Mouse (Mus musculus) megakaryocyte-erythroid progenitor cell, adult 5 weeks (primary cell): ENCODE measurements around the gene Psmd4. TPM values are rescaled to one million over a fixed set of nuclear protein-coding genes. Genes with fewer than 3 reads are reported as not detected.

Source experiments
- polyA plus RNA-seq: library from polyadenylated mRNA; stranded (reverse); fragments of >175 nt; gene quantifications from 2 replicates; pipeline ENCODE4 v1.2.3, GENCODE M21; 2012

Gene Psmd4
- 95.3 and 114 TPM in 2 replicates for polyA plus RNA-seq

GRCm38 (mm10) chr3:95042166-95042837 lies at the start of gene Psmd4:
TSS of gene Psmd4 (minus strand) at chr3:95042614.

GRCm38 (mm10) chr3:95015337-95015872 lies 27.0 kb downstream of the Psmd4 start, which contains the start of gene Zfp687:
TSS of gene Zfp687 (minus strand) at chr3:95015448.

Other genes starting within 250 kb of the Psmd4 start
- 54.5 and 75.9 TPM in 2 replicates for gene Pogz, start 205.0 kb downstream of the Psmd4 start, polyA plus RNA-seq
- gene Psmb4, start 155.7 kb downstream of the Psmd4 start, polyA plus RNA-seq: 151 and 173 TPM in 2 replicates
- 19.5 and 20.8 TPM in 2 replicates for gene Selenbp1, start 109.6 kb downstream of the Psmd4 start, polyA plus RNA-seq
- gene Rfx5, start 88.5 kb downstream of the Psmd4 start, polyA plus RNA-seq: 15.7 and 16.9 TPM in 2 replicates
- 7.3 and 7.5 TPM in 2 replicates for gene Pi4kb, start 67.9 kb downstream of the Psmd4 start, polyA plus RNA-seq
- 34.9 and 36.5 TPM in 2 replicates for gene Zfp687, start 27.2 kb downstream of the Psmd4 start, polyA plus RNA-seq
- 15.0 and 24.5 TPM in 2 replicates for gene Pip5k1a, start 64.3 kb upstream of the Psmd4 start, polyA plus RNA-seq
- gene Vps72, start 68.4 kb upstream of the Psmd4 start, polyA plus RNA-seq: 224 and 237 TPM in 2 replicates
- not detected in 2 replicates for gene Tmod4, start 81.9 kb upstream of the Psmd4 start, polyA plus RNA-seq
- gene Scnm1, start 91.4 kb upstream of the Psmd4 start, polyA plus RNA-seq: 6.1 and 9.0 TPM in 2 replicates
- gene Lysmd1, start 91.5 kb upstream of the Psmd4 start, polyA plus RNA-seq: 3.8 and 4.7 TPM in 2 replicates
- 10.5 and 16.0 TPM in 2 replicates for gene Tnfaip8l2, start 99.7 kb upstream of the Psmd4 start, polyA plus RNA-seq
- 6.5 and 7.1 TPM in 2 replicates for gene Sema6c, start 117.8 kb upstream of the Psmd4 start, polyA plus RNA-seq
- 2.2 and 2.7 TPM in 2 replicates for gene Gabpb2, start 175.3 kb upstream of the Psmd4 start, polyA plus RNA-seq
- 138 and 173 TPM in 2 replicates for gene Cdc42se1, start 186.1 kb upstream of the Psmd4 start, polyA plus RNA-seq
- gene Mllt11, start 189.6 kb upstream of the Psmd4 start, polyA plus RNA-seq: 3.4 and 4.4 TPM in 2 replicates
- gene Gm128, start 199.0 kb upstream of the Psmd4 start, polyA plus RNA-seq: 3.4 TPM in 2 replicates
- gene Bnipl, start 208.6 kb upstream of the Psmd4 start, polyA plus RNA-seq: 0.34 TPM in 1 of 2 replicates, not detected in the other
- 118 and 120 TPM in 2 replicates for gene Mindy1, start 238.7 kb upstream of the Psmd4 start, polyA plus RNA-seq
- 2.8 and 3.0 TPM in 2 replicates for gene Prune1, start 239.5 kb upstream of the Psmd4 start, polyA plus RNA-seq